Mouse (Mus musculus) stomach, embryonic 16.5 days (tissue): ENCODE results near the gene Ttc8. TPM values are rescaled to one million over a fixed set of nuclear protein-coding genes. Genes with fewer than 3 reads are reported as not detected.

Experiments
- ATAC-seq: fragments of 200-750 bp; cut with Nextera tagmentation; 2 replicates; pipeline ENCODE4 v1.8.0; 2017; ENCODE audit warnings: moderate number of reproducible peaks, moderate TSS enrichment; ENCODE audit not compliant: insufficient read depth, low FRiP score
- H3K27ac ChIP-seq: fragments of 300-500 bp; sonication (generic); 2 replicates; pipeline ENCODE4 v1.5.1; 2014; ENCODE audit warnings: low read length
- H3K27me3 ChIP-seq: fragments of 300-500 bp; sonication (generic); 2 replicates; pipeline ENCODE4 v1.6.1; 2014; ENCODE audit warnings: low read length, control low read depth, mixed read lengths; ENCODE audit not compliant: control insufficient read depth, insufficient read depth
- H3K36me3 ChIP-seq: fragments of 300-500 bp; sonication (generic); 2 replicates; pipeline ENCODE4 v1.6.1; 2014; ENCODE audit warnings: low read length; ENCODE audit not compliant: control insufficient read depth, insufficient read depth
- H3K4me1 ChIP-seq: fragments of 300-500 bp; sonication (generic); 2 replicates; pipeline ENCODE4 v1.6.1; 2014; ENCODE audit warnings: low read length, control low read depth, mixed read lengths; ENCODE audit not compliant: control insufficient read depth, insufficient read depth
- H3K4me2 ChIP-seq: fragments of 300-500 bp; sonication (generic); 2 replicates; pipeline ENCODE4 v1.6.1; 2014; ENCODE audit warnings: low read depth, low read length, mixed read lengths
- H3K4me3 ChIP-seq: fragments of 300-500 bp; sonication (generic); replicated peaks from 2 replicates; pipeline ENCODE4 v1.5.1; 2014; ENCODE audit warnings: mild to moderate bottlenecking, low read length
- H3K9ac ChIP-seq: fragments of 300-500 bp; sonication (generic); 2 replicates; pipeline ENCODE4 v1.6.1; 2014; ENCODE audit warnings: low read length
- H3K9me3 ChIP-seq: fragments of 300-500 bp; sonication (generic); replicated peaks from 2 replicates; pipeline ENCODE4 v1.6.1; 2016; ENCODE audit warnings: low read length, control low read depth; ENCODE audit not compliant: control insufficient read depth
- WGBS: fragments of 180-500 bp; shearing (Covaris S2); extraction: QIAGEN DNeasy Blood & Tissue Kit; methylation state at CpG from one replicate; pipeline ENCODE4 v1.1.7; 2014; 5-methylcytosine and 5-hydroxymethylcytosine counted together
- polyA plus RNA-seq: library from polyadenylated mRNA; unstranded; fragments of >200 nt; fragmentation: Nextera tagmentation; extraction: Ambion mirVana; gene quantifications from 2 replicates; pipeline ENCODE4 v1.2.1, GENCODE M21; 2015

The Ttc8 gene
- polyA plus RNA-seq, 1 experiment from 2014 or later: 22.8 TPM

GRCm38 (mm10) chr12:98961008-98961407 is 40.6 kb downstream of the Ttc8 start:
- Histone ChIP-seq H3K27ac (no peak overlapping the region), H3K27me3 (no peaks in the 10 kb centered on the region), H3K36me3 (no peaks in the 10 kb centered on the region), H3K4me2 (no peak overlapping the region), H3K4me1 (no peaks in the 10 kb centered on the region), H3K9me3 (no peaks in the 10 kb centered on the region), H3K9ac (no peak overlapping the region), H3K4me3 (no peak overlapping the region)
- 80% methylated on average over 7 of the region's 7 CpGs for WGBS
- ATAC-seq: no peak

- Histone ChIP-seq H3K4me1 (no peaks in the 10 kb centered on the region), H3K4me2 (no peak overlapping the region), H3K27me3 (no peaks in the 10 kb centered on the region), H3K9me3 (no peaks in the 10 kb centered on the region), H3K36me3 (no peaks in the 10 kb centered on the region), H3K9ac (no peak overlapping the region), H3K4me3 (no peak overlapping the region), H3K27ac (no peak overlapping the region)
- no peak for ATAC-seq
- WGBS: 79% methylated on average over 4 of the region's 4 CpGs
Observed at GRCm38 (mm10) chr12:98961415-98961814, 41.0 kb downstream of the Ttc8 start.

- H3K27ac ChIP-seq: no peak overlapping the region
- H3K9me3 ChIP-seq: no peaks in the 10 kb centered on the region
- no peak overlapping the region for H3K4me3 ChIP-seq
- H3K4me2 ChIP-seq: no peak overlapping the region
- no peaks in the 10 kb centered on the region for H3K4me1 ChIP-seq
- H3K9ac ChIP-seq: no peak overlapping the region
- no peaks in the 10 kb centered on the region for H3K27me3 ChIP-seq
- no peaks in the 10 kb centered on the region for H3K36me3 ChIP-seq
- 65% methylated on average over 4 of the region's 4 CpGs for WGBS
- peak; percentile 47; the same call in 1 of the 2 replicates for ATAC-seq
Observed at GRCm38 (mm10) chr12:98965441-98966135, 45.2 kb downstream of the Ttc8 start.

GRCm38 (mm10) chr12:98972291-98972690 is 51.9 kb downstream of the Ttc8 start:
- WGBS: 98% methylated on average over 3 of the region's 3 CpGs
- Histone ChIP-seq H3K4me2 (no peak overlapping the region), H3K9ac (no peak overlapping the region), H3K4me3 (no peak overlapping the region), H3K9me3 (no peaks in the 10 kb centered on the region), H3K36me3 (peaks cover 4% of the 10 kb centered on the region; the same call in 1 of the 2 replicates), H3K27ac (no peak overlapping the region), H3K27me3 (no peaks in the 10 kb centered on the region), H3K4me1 (no peaks in the 10 kb centered on the region; the same call in 1 of the 2 replicates)
- no peak for ATAC-seq

GRCm38 (mm10) chr12:98973461-98973860 is 53.1 kb downstream of the Ttc8 start:
- ATAC-seq: no peak
- WGBS: 87% methylated on average over 10 of the region's 10 CpGs
- H3K9me3 ChIP-seq: no peaks in the 10 kb centered on the region
- H3K4me3 ChIP-seq: no peak overlapping the region
- H3K4me1 ChIP-seq: no peaks in the 10 kb centered on the region; the same call in 1 of the 2 replicates
- no peak overlapping the region for H3K9ac ChIP-seq
- H3K27ac ChIP-seq: no peak overlapping the region
- no peak overlapping the region for H3K4me2 ChIP-seq
- H3K27me3 ChIP-seq: no peaks in the 10 kb centered on the region
- peaks cover 4% of the 10 kb centered on the region; the same call in 1 of the 2 replicates for H3K36me3 ChIP-seq

- no peaks in the 10 kb centered on the region for H3K27me3 ChIP-seq
- no peaks in the 10 kb centered on the region for H3K9me3 ChIP-seq
- H3K27ac ChIP-seq: no peak overlapping the region
- H3K4me3 ChIP-seq: no peak overlapping the region
- no peak overlapping the region for H3K9ac ChIP-seq
- no peaks in the 10 kb centered on the region; the same call in 1 of the 2 replicates for H3K4me1 ChIP-seq
- 52% methylated on average over 12 of the region's 12 CpGs for WGBS
- no peak overlapping the region for H3K4me2 ChIP-seq
- peak; percentile 25; the same call in 1 of the 2 replicates for ATAC-seq
- H3K36me3 ChIP-seq: peaks cover 4% of the 10 kb centered on the region; the same call in 1 of the 2 replicates
Observed at GRCm38 (mm10) chr12:98974157-98974804, 53.9 kb downstream of the Ttc8 start.

GRCm38 (mm10) chr12:98981081-98981480 is 60.7 kb downstream of the Ttc8 start:
- no peak overlapping the region for H3K4me3 ChIP-seq
- WGBS: 93% methylated on average over 3 of the region's 3 CpGs
- ATAC-seq: no peak
- H3K27ac ChIP-seq: no peak overlapping the region
- no peak overlapping the region for H3K9ac ChIP-seq
- H3K36me3 ChIP-seq: peaks cover 7% of the 10 kb centered on the region; the same call in 1 of the 2 replicates
- no peaks in the 10 kb centered on the region for H3K27me3 ChIP-seq
- no peaks in the 10 kb centered on the region for H3K4me1 ChIP-seq
- H3K9me3 ChIP-seq: no peaks in the 10 kb centered on the region
- no peak overlapping the region for H3K4me2 ChIP-seq

GRCm38 (mm10) chr12:98984785-98985184 is 64.4 kb downstream of the Ttc8 start:
- WGBS: 74% methylated on average over 2 of the region's 2 CpGs
- no peak overlapping the region for H3K4me3 ChIP-seq
- H3K36me3 ChIP-seq: peaks cover 3% of the 10 kb centered on the region; the same call in 1 of the 2 replicates
- H3K4me2 ChIP-seq: no peak overlapping the region
- no peaks in the 10 kb centered on the region for H3K4me1 ChIP-seq
- no peak for ATAC-seq
- no peak overlapping the region for H3K27ac ChIP-seq
- no peaks in the 10 kb centered on the region for H3K9me3 ChIP-seq
- H3K9ac ChIP-seq: no peak overlapping the region
- no peaks in the 10 kb centered on the region for H3K27me3 ChIP-seq

GRCm38 (mm10) chr12:98991076-98991829 is 70.9 kb downstream of the Ttc8 start:
- no peaks in the 10 kb centered on the region for H3K27me3 ChIP-seq
- H3K9me3 ChIP-seq: no peaks in the 10 kb centered on the region
- no peak overlapping the region for H3K4me2 ChIP-seq
- H3K9ac ChIP-seq: no peak overlapping the region
- no peaks in the 10 kb centered on the region for H3K36me3 ChIP-seq
- 60% methylated on average over 2 of the region's 2 CpGs for WGBS
- no peak overlapping the region for H3K4me3 ChIP-seq
- H3K27ac ChIP-seq: no peak overlapping the region
- no peak for ATAC-seq
- no peaks in the 10 kb centered on the region for H3K4me1 ChIP-seq
